Mouse (Mus musculus) lung, embryonic 16.5 days (tissue): ENCODE data around the gene Cd300ld4. TPM values are rescaled to one million over a fixed set of nuclear protein-coding genes. Genes with fewer than 3 reads are reported as not detected.
A peak's percentile ranks its signal among the peaks of the same experiment; 100 is the strongest.
"Not testable (repeated sequence)": the region's sequence is repeated elsewhere in the genome, so short reads cannot be mapped to it uniquely, and the experiment has no call there.

ENCODE experiments used
- ATAC-seq: fragments of 200-750 bp; cut with Nextera tagmentation; 2 replicates; pipeline ENCODE4 v1.8.0; 2017; ENCODE audit warnings: low read depth, mild to moderate bottlenecking, moderate library complexity
- H3K27ac ChIP-seq: fragments of 300-500 bp; sonication (generic); 2 replicates; pipeline ENCODE4 v1.5.1; 2014; ENCODE audit warnings: mild to moderate bottlenecking, control low read depth, low read length
- H3K27me3 ChIP-seq: fragments of 300-500 bp; sonication (generic); 2 replicates; pipeline ENCODE4 v1.6.1; 2014; ENCODE audit warnings: low read depth, low read length, mixed read lengths; ENCODE audit not compliant: control insufficient read depth, insufficient read depth
- H3K36me3 ChIP-seq: fragments of 300-500 bp; sonication (generic); 2 replicates; pipeline ENCODE4 v1.6.1; 2014; ENCODE audit warnings: low read length; ENCODE audit not compliant: control insufficient read depth, insufficient read depth
- H3K4me1 ChIP-seq: fragments of 300-500 bp; sonication (generic); replicated peaks from 2 replicates; pipeline ENCODE4 v1.6.1; 2014; ENCODE audit warnings: low read length, mixed read lengths; ENCODE audit not compliant: control insufficient read depth, insufficient read depth
- H3K4me2 ChIP-seq: fragments of 300-500 bp; sonication (generic); 2 replicates; pipeline ENCODE4 v1.6.1; 2014; ENCODE audit warnings: low read depth, low read length, control low read depth
- H3K4me3 ChIP-seq: fragments of 300-500 bp; sonication (generic); 2 replicates; pipeline ENCODE4 v1.5.1; 2014; ENCODE audit warnings: mild to moderate bottlenecking, low read length, control low read depth
- H3K9ac ChIP-seq: fragments of 300-500 bp; sonication (generic); 2 replicates; pipeline ENCODE4 v1.6.1; 2014; ENCODE audit warnings: low read length, control low read depth
- H3K9me3 ChIP-seq: fragments of 300-500 bp; sonication (generic); 2 replicates; pipeline ENCODE4 v1.6.1; 2016; ENCODE audit warnings: low read length; ENCODE audit not compliant: control insufficient read depth
- WGBS: fragments of 180-500 bp; shearing (Covaris S2); extraction: QIAGEN DNeasy Blood & Tissue Kit; methylation state at CpG from one replicate; pipeline ENCODE4 v1.1.7; 2014; 5-methylcytosine and 5-hydroxymethylcytosine counted together
- polyA plus RNA-seq: library from polyadenylated mRNA; unstranded; fragments of >200 nt; fragmentation: Nextera tagmentation; extraction: Ambion mirVana; gene quantifications from 2 replicates; pipeline ENCODE4 v1.2.1, GENCODE M21; 2015

The Cd300ld4 gene
- not detected in 2 replicates for polyA plus RNA-seq

- H3K4me3 ChIP-seq, H3K9ac ChIP-seq, H3K36me3 ChIP-seq, H3K4me2 ChIP-seq, H3K27me3 ChIP-seq, H3K9me3 ChIP-seq, H3K27ac ChIP-seq, ATAC-seq, H3K4me1 ChIP-seq: not testable (repeated sequence)
- no CpG with 5 or more reads among the region's 6 CpGs for WGBS
Observed at GRCm38 (mm10) chr11:115026912-115027311, at the start of gene Cd300ld4. Gene Cd300ld4 (minus strand): TSS chr11:115027012.

- 19% methylated on average over 5 of the region's 5 CpGs for WGBS
- no peak overlapping the region for H3K4me3 ChIP-seq
- no peak overlapping the region for H3K9ac ChIP-seq
- H3K4me1 ChIP-seq = peaks cover 7% of the 10 kb centered on the region
- ATAC-seq = no peak
- no peaks in the 10 kb centered on the region for H3K27me3 ChIP-seq
- H3K9me3 ChIP-seq = no peaks in the 10 kb centered on the region
- no peak overlapping the region for H3K27ac ChIP-seq
- no peak overlapping the region for H3K4me2 ChIP-seq
- no peaks in the 10 kb centered on the region for H3K36me3 ChIP-seq
Observed at GRCm38 (mm10) chr11:115075859-115076258, 49.0 kb upstream of the Cd300ld4 start.

- Histone ChIP-seq H3K4me1 (peaks cover 7% of the 10 kb centered on the region), H3K4me3 (no peak overlapping the region), H3K27ac (no peak overlapping the region), H3K9me3 (no peaks in the 10 kb centered on the region), H3K4me2 (no peak overlapping the region), H3K36me3 (no peaks in the 10 kb centered on the region), H3K9ac (no peak overlapping the region), H3K27me3 (no peaks in the 10 kb centered on the region)
- ATAC-seq = no peak
- 48% methylated on average over 7 of the region's 7 CpGs for WGBS
Observed at GRCm38 (mm10) chr11:115075407-115075806, 48.6 kb upstream of the Cd300ld4 start.

- Histone ChIP-seq H3K27ac (no peak overlapping the region), H3K27me3 (no peaks in the 10 kb centered on the region)
Observed at GRCm38 (mm10) chr11:115073002-115073401, 46.2 kb upstream of the Cd300ld4 start.

GRCm38 (mm10) chr11:115071631-115072294 is 45.0 kb upstream of the Cd300ld4 start:
- H3K9me3 ChIP-seq = no peaks in the 10 kb centered on the region
- peak; percentile 71 for ATAC-seq
- no peak overlapping the region; the same call in 1 of the 2 replicates for H3K4me3 ChIP-seq
- 5% methylated on average over 14 of the region's 14 CpGs for WGBS
- peak overlapping the region; percentile 41; the same call in 1 of the 2 replicates for H3K27ac ChIP-seq
- H3K36me3 ChIP-seq = no peaks in the 10 kb centered on the region
- peaks cover 7% of the 10 kb centered on the region for H3K4me1 ChIP-seq
- H3K9ac ChIP-seq = no peak overlapping the region
- no peaks in the 10 kb centered on the region for H3K27me3 ChIP-seq
- H3K4me2 ChIP-seq = peak overlapping the region; percentile 33

More at GRCm38 (mm10) chr11:115073002-115073401, 46.2 kb upstream of the Cd300ld4 start:
- no peak overlapping the region for H3K4me2 ChIP-seq
- H3K4me3 ChIP-seq = no peak overlapping the region
- 65% methylated on average over 5 of the region's 5 CpGs for WGBS
- H3K9ac ChIP-seq = no peak overlapping the region
- no peaks in the 10 kb centered on the region for H3K36me3 ChIP-seq
- peaks cover 7% of the 10 kb centered on the region for H3K4me1 ChIP-seq
- ATAC-seq = no peak
- H3K9me3 ChIP-seq = no peaks in the 10 kb centered on the region

- Histone ChIP-seq H3K9me3 (no peaks in the 10 kb centered on the region), H3K4me2 (peak overlapping the region; percentile 33), H3K27me3 (no peaks in the 10 kb centered on the region), H3K9ac (no peak overlapping the region), H3K36me3 (no peaks in the 10 kb centered on the region), H3K4me1 (peaks cover 7% of the 10 kb centered on the region), H3K27ac (no peak overlapping the region), H3K4me3 (no peak overlapping the region)
- WGBS = 2% methylated on average over 9 of the region's 9 CpGs
- ATAC-seq = no peak
Observed at GRCm38 (mm10) chr11:115071015-115071551, 44.3 kb upstream of the Cd300ld4 start.

GRCm38 (mm10) chr11:115066768-115067167 is 40.0 kb upstream of the Cd300ld4 start:
- ATAC-seq = no peak
- WGBS = 60% methylated on average over 6 of the region's 6 CpGs
- H3K36me3 ChIP-seq = no peaks in the 10 kb centered on the region

GRCm38 (mm10) chr11:115062077-115062476 is 35.3 kb upstream of the Cd300ld4 start, which contains the start of gene Cd300e:
Gene Cd300e (minus strand): TSS chr11:115062177.
- 31% methylated on average over 5 of the region's 5 CpGs for WGBS
- Histone ChIP-seq H3K9me3 (no peaks in the 10 kb centered on the region), H3K36me3 (no peaks in the 10 kb centered on the region), H3K4me1 (no peaks in the 10 kb centered on the region), H3K27ac (no peak within 1 kb of the TSS), H3K4me3 (no peak within 1 kb of the TSS), H3K9ac (no peak within 1 kb of the TSS), H3K4me2 (no peak within 1 kb of the TSS), H3K27me3 (no peaks in the 10 kb centered on the region)
- ATAC-seq = no peak

More at GRCm38 (mm10) chr11:115066768-115067167, 40.0 kb upstream of the Cd300ld4 start:
- no peaks in the 10 kb centered on the region for H3K9me3 ChIP-seq
- no peak overlapping the region for H3K27ac ChIP-seq
- no peak overlapping the region for H3K4me3 ChIP-seq
- peaks cover 2% of the 10 kb centered on the region; the same call in 1 of the 2 replicates for H3K4me1 ChIP-seq
- no peaks in the 10 kb centered on the region for H3K27me3 ChIP-seq
- no peak overlapping the region for H3K9ac ChIP-seq
- H3K4me2 ChIP-seq = no peak overlapping the region

GRCm38 (mm10) chr11:115059797-115060196 is 33.0 kb upstream of the Cd300ld4 start:
- Histone ChIP-seq H3K4me1 (no peaks in the 10 kb centered on the region), H3K9me3 (no peaks in the 10 kb centered on the region), H3K9ac (no peak overlapping the region), H3K27ac (no peak overlapping the region), H3K27me3 (no peaks in the 10 kb centered on the region), H3K36me3 (no peaks in the 10 kb centered on the region), H3K4me2 (no peak overlapping the region), H3K4me3 (no peak overlapping the region)
- 64% methylated on average over 2 of the region's 2 CpGs for WGBS
- no peak for ATAC-seq
